Mouse (Mus musculus) bone marrow macrophage, adult 2 months (primary cell): ENCODE results near the gene Mafk. TPM values are rescaled to one million over a fixed set of nuclear protein-coding genes. Genes with fewer than 3 reads are reported as not detected.

Source experiments
- H3K27ac ChIP-seq: 2 replicates; pipeline ENCODE4 v1.5.1; 2012; ENCODE audit warnings: low read depth, low read length; ENCODE audit not compliant: insufficient read depth
- H3K4me1 ChIP-seq: 2 replicates; pipeline ENCODE4 v1.6.1; 2012; ENCODE audit warnings: low read length; ENCODE audit not compliant: control insufficient read depth, insufficient read depth
- H3K4me3 ChIP-seq: 2 replicates; pipeline ENCODE4 v1.5.1; 2012; ENCODE audit warnings: mild to moderate bottlenecking, low read length, moderate library complexity; ENCODE audit not compliant: insufficient read depth
- CTCF ChIP-seq: IDR thresholded peaks from 2 replicates; pipeline ENCODE4 v1.5.1; 2012; ENCODE audit warnings: low read depth, mild to moderate bottlenecking, low read length, moderate library complexity
- POLR2A ChIP-seq: IDR thresholded peaks from 2 replicates; pipeline ENCODE4 v1.6.1; 2012; ENCODE audit warnings: mild to moderate bottlenecking, low read depth, low read length, borderline replicate concordance
- polyA plus RNA-seq: library from polyadenylated mRNA; stranded (reverse); fragments of >200 nt; gene quantifications from 2 replicates; pipeline ENCODE4 v1.2.4, GENCODE M21; 2012; ENCODE audit not compliant: missing spikeins, insufficient read depth, insufficient read length

Gene Mafk
- polyA plus RNA-seq, 1 experiment = 15.7 TPM

DNA sequence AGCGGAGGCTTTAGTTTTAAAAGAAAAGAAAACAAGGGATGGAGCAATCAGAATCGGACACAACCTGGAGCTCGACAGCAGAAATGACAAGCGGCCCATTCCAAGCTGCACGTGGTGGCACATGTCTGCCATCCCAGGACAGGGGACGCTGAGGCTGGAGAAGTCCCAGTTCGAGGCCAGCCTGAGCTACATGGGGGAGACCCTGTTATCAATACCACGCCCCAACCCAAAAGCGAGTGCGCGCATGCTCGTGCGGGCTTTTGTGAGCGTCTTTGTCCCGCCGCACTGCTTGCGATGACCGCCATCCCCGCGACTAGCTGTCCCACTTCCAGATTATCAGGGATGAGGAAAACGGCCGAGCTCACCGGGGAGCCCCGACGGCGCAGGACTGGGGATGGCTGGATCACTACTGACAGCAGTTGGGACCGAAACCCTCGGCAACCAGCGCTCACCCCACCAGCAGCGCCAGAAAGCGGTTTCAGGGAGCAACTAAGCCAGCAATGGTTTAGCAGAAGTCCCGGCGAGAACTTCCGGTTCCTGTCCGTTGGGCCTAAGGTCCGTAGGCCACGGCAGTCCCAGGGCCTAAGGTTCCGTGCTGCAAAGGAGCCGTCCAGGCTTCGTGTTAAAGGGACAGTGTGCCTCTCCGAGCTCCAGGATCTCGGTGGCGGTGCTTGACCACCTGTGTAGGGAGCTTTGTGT is 35.2 kb downstream of the Mafk start, which contains the start of the genes Gm26938 and Psmg3:
Gm26938 (minus strand) TSS at position 51 of the 699 bp plus-strand sequence.
Psmg3 (minus strand) TSS at position 529 of the 699 bp plus-strand sequence.
- H3K4me3 ChIP-seq = peak within 1 kb of the TSS; percentile 89
- TF ChIP-seq CTCF (no peak), POLR2A (no peak)
- H3K27ac ChIP-seq = peak within 1 kb of the TSS; percentile 40; the same call in 1 of the 2 replicates
- peaks cover 15% of the 10 kb centered on the region for H3K4me1 ChIP-seq

DNA sequence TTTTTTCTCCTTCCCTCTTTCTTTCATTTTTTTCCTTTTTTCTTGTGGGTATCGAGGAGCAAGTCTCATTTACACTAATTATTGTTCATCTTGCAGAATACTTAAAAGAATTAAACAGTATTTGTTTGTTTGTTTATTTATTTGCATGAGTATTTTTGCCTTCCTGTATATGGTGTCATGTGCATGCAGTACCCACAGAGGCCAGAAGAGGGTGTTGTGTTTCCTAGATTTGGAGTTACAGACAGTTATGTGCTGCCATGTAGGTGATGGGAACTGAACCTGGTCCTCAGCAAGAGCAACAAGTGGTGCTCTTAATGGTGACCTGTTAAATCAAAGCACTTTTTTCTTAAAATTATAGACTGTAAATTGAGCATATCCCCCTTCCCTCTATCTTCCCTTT is 36.3 kb downstream of the Mafk start:
- Histone ChIP-seq H3K27ac (no peak overlapping the region), H3K4me3 (no peak overlapping the region), H3K4me1 (peaks cover 17% of the 10 kb centered on the region)
- TF ChIP-seq POLR2A (no peak), CTCF (no peak)

DNA sequence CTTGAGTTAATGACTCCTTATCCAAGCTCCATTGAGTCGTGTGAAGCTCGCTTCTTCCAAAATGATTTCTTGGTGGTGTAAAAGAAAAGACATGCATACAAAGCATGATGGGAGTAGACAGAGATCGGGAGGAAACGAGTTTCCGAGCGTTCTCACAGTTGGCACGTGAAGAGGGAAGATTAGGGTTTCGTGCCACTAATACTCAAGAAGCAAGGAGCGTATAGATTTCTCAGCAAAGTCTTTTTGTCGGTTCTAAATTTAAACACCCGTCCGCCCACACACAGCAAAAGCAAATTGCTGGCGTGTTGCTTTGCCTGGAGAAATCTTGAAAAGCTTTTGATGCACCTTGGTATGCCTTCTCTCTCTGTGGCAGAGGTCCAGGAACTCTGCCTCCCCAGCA is 38.1 kb downstream of the Mafk start:
- H3K27ac ChIP-seq = no peak overlapping the region
- H3K4me3 ChIP-seq = no peak overlapping the region
- peaks cover 17% of the 10 kb centered on the region for H3K4me1 ChIP-seq
- TF ChIP-seq CTCF (no peak), POLR2A (no peak)

DNA sequence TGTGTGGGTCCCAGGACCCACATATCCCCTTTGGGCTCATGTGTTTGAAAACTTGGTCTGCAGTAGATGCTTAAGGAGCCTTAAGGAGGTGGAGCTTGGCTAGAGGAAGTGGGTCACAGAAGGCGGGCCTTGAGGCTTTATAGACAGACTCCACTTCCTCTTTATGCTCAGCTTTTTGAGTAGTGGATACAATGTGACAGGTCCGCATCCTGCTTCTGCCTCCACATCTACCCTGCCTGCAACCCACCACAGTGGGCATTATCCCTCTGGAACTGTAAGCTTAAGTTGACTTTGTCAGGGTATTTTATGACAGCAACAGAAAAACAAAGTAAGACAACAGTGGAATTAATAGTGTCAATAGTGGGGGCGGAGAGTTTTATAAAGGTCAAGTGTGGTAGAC is 39.4 kb downstream of the Mafk start:
- Histone ChIP-seq H3K27ac (no peak overlapping the region), H3K4me3 (peak overlapping the region; percentile 41), H3K4me1 (peaks cover 12% of the 10 kb centered on the region)
- TF ChIP-seq POLR2A = no peak
- no peak for TF ChIP-seq CTCF

DNA sequence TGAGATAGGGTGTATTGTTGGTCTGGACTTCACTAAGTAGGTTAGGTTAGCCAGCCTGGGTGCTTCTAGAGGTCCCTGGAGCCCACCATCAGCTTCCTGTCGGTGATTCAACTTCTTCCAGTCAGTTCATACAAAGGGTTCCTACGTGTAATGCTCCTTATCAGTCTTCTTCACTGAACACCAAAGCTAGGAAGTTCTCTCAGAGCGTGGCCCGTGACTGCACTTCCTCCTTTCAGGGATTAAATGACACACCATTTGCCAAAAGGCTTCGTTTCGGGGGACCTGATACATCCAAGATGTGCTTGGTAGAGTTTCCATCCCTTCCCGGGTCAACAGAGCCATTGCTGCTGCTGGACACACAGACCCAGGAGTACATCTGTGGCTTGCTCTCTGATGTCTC is 40.8 kb downstream of the Mafk start:
- H3K4me1 ChIP-seq = peaks cover 12% of the 10 kb centered on the region
- TF ChIP-seq POLR2A = no peak
- no peak for TF ChIP-seq CTCF
- H3K27ac ChIP-seq = no peak overlapping the region
- no peak overlapping the region for H3K4me3 ChIP-seq

DNA sequence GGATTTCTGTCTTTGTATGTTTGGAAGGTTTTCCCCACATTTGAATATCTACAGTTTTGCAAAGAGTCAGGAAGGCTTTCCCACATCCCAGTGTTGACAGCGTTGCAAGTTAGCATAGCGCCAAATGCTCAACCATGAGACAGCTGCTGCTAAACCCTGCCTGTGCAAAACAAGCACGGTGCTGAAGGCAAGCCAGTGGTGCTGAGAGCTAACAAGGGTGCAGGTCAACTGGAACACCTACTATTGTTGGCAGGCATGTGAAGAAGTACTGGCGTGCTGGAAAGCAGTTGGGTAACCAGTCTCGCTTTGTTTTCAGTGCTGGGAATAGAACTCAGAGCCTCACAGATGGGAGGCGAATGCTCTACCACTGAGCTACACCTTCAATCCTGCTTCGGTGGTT is 44.4 kb downstream of the Mafk start:
- TF ChIP-seq POLR2A = no peak
- TF ChIP-seq CTCF = no peak
- Histone ChIP-seq H3K4me3 (no peak overlapping the region), H3K4me1 (peaks cover 7% of the 10 kb centered on the region), H3K27ac (no peak overlapping the region)

DNA sequence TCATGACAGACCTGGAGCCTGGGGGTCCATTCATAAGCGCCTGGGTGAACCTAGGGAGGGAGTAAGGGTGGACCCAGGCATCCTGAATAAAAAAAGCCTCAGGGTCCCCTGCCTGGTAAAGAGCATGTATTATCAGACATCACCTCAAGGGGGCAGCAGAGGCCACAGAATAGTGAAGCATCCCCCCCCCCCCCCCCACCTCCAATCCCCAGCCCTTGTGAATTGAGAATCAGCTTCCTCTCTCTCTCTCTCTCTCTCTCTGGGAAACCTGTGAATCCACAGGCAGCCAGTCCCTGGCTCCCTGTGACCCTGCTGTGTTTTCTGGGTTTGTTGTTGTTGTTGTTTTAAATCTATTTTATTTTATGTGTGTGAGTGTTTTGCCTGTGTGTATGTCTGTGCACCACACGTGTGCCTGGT is 47.2 kb downstream of the Mafk start:
- no peak overlapping the region for H3K4me3 ChIP-seq
- H3K27ac ChIP-seq = no peak overlapping the region
- TF ChIP-seq POLR2A (no peak), CTCF (peak; percentile 53; the same call in 1 of the 2 replicates)
- no peaks in the 10 kb centered on the region for H3K4me1 ChIP-seq

DNA sequence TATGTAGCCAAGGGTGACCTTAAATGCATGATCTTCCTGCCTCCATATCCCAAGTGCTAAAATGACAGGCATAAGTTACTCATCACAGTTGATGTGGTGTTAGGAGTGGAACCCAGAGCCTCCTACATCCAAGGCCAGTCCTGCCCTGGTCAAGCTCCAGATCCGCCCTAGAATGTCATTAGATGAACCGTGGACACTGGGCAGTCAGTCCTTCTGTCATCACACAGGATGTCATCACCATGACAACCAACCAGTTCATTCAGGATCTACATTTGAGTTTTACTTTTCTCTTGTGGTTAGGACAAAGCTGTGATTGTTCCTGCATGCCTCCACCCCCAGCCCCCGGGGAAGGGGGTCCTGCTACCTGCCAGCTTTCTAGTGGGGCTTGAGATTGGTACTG is 47.8 kb downstream of the Mafk start:
- H3K27ac ChIP-seq = no peak overlapping the region
- H3K4me1 ChIP-seq = no peaks in the 10 kb centered on the region
- no peak overlapping the region for H3K4me3 ChIP-seq
- no peak for TF ChIP-seq POLR2A
- TF ChIP-seq CTCF = no peak

DNA sequence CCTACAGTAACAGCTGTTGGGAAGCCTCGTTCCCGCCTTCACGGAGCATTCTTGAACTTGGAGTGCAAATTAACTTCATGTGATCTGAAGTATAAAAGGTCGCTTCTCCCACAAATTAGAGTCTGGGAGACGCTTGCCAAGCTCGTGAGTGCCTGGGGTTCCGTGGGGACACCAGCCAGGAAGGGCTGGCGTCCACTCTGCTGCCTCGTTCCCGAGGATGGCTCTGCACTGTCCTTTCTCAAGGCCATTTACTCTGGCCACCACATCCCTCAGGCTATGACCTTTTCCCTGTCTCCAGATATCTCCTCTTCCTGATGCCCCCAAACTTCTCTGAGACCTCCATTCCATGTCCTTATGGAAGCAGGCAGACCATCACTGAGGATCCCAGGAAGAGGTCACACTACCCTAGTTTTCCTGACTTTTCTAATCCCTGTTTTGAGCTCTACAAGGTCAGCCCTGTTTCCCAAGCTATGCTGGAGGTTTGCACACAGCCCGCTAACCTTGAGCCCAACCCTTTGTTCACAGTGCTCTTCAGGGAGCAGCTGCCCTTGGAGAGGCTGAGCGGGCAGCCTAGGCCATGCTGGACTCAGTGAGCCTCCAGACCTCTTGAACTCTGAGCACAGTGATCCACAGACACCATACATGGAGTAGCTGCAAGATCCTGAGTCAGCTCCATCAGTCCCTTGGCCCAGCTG is 58.5 kb downstream of the Mafk start:
- H3K4me3 ChIP-seq = no peak overlapping the region
- no peak overlapping the region for H3K27ac ChIP-seq
- peaks cover 5% of the 10 kb centered on the region for H3K4me1 ChIP-seq
- TF ChIP-seq CTCF = no peak

Other genes with a start within 250 kb of the Mafk start
- not detected in 2 replicates for gene Uncx, start 248.0 kb upstream of the Mafk start, polyA plus RNA-seq
- 5.6 and 6.0 TPM in 2 replicates for gene Micall2, start 55.2 kb upstream of the Mafk start, polyA plus RNA-seq
- gene Ints1, start 15.8 kb upstream of the Mafk start, polyA plus RNA-seq = 27.3 and 29.8 TPM in 2 replicates
- not detected in 2 replicates for gene Tmem184a, start 28.4 kb downstream of the Mafk start, polyA plus RNA-seq
- not detected in 2 replicates for gene Gm26938, start 34.9 kb downstream of the Mafk start, polyA plus RNA-seq
- 13.0 and 17.8 TPM in 2 replicates for gene Psmg3, start 35.4 kb downstream of the Mafk start, polyA plus RNA-seq
- not detected in 2 replicates for gene Elfn1, start 116.4 kb downstream of the Mafk start, polyA plus RNA-seq